Mouse (Mus musculus) intestine, embryonic 14.5 days (tissue): ENCODE results near the gene Sde2. TPM values are rescaled to one million over a fixed set of nuclear protein-coding genes. Genes with fewer than 3 reads are reported as not detected.
"Not testable (repeated sequence)": the region's sequence is repeated elsewhere in the genome, so short reads cannot be mapped to it uniquely, and the experiment has no call there.

ENCODE experiments used
- ATAC-seq: fragments of 200-750 bp; cut with Nextera tagmentation; replicated peaks from 2 replicates; pipeline ENCODE4 v1.8.0; 2017; ENCODE audit warnings: low read depth, moderate number of reproducible peaks, moderate TSS enrichment, moderate library complexity; ENCODE audit not compliant: low FRiP score, low TSS enrichment
- DNase-seq: peaks from one replicate; pipeline ENCODE4 v3.0.0-alpha.2; 2018; ENCODE audit warnings: low spot score
- H3K27ac ChIP-seq: fragments of 300-500 bp; sonication (generic); 2 replicates; pipeline ENCODE4 v1.5.1; 2014; ENCODE audit warnings: low read depth, mild to moderate bottlenecking, control low read depth
- H3K27me3 ChIP-seq: fragments of 300-500 bp; sonication (generic); replicated peaks from 2 replicates; pipeline ENCODE4 v1.6.1; 2014; ENCODE audit warnings: low read length, control low read depth; ENCODE audit not compliant: control insufficient read depth, insufficient read depth
- H3K36me3 ChIP-seq: fragments of 300-500 bp; sonication (generic); 2 replicates; pipeline ENCODE4 v1.6.1; 2014; ENCODE audit warnings: low read length, control low read depth; ENCODE audit not compliant: control insufficient read depth, insufficient read depth
- H3K4me1 ChIP-seq: fragments of 300-500 bp; sonication (generic); replicated peaks from 2 replicates; pipeline ENCODE4 v1.6.1; 2014; ENCODE audit warnings: low read length, control low read depth, mixed read lengths; ENCODE audit not compliant: control insufficient read depth, insufficient read depth
- H3K4me2 ChIP-seq: fragments of 300-500 bp; sonication (generic); 2 replicates; pipeline ENCODE4 v1.6.1; 2014; ENCODE audit warnings: low read length
- H3K4me3 ChIP-seq: fragments of 300-500 bp; sonication (generic); 2 replicates; pipeline ENCODE4 v1.5.1; 2014; ENCODE audit warnings: low read depth, low read length, control low read depth, mixed read lengths
- H3K9ac ChIP-seq: fragments of 300-500 bp; sonication (generic); 2 replicates; pipeline ENCODE4 v1.6.1; 2014; ENCODE audit warnings: mild to moderate bottlenecking, low read length
- H3K9me3 ChIP-seq: fragments of 300-500 bp; sonication (generic); 2 replicates; pipeline ENCODE4 v1.6.1; 2016; ENCODE audit warnings: low read length, control low read depth; ENCODE audit not compliant: control insufficient read depth
- WGBS: fragments of 180-500 bp; shearing (Covaris S2); extraction: QIAGEN DNeasy Blood & Tissue Kit; methylation state at CpG from one replicate; pipeline ENCODE4 v1.1.7; 2014; 5-methylcytosine and 5-hydroxymethylcytosine counted together
- polyA plus RNA-seq: library from polyadenylated mRNA; unstranded; fragments of >200 nt; fragmentation: Nextera tagmentation; extraction: Ambion mirVana; gene quantifications from 2 replicates; pipeline ENCODE4 v1.2.1, GENCODE M21; 2014

The Sde2 gene
- polyA plus RNA-seq, 1 experiment from 2014 or later: 31.4 TPM

DNA sequence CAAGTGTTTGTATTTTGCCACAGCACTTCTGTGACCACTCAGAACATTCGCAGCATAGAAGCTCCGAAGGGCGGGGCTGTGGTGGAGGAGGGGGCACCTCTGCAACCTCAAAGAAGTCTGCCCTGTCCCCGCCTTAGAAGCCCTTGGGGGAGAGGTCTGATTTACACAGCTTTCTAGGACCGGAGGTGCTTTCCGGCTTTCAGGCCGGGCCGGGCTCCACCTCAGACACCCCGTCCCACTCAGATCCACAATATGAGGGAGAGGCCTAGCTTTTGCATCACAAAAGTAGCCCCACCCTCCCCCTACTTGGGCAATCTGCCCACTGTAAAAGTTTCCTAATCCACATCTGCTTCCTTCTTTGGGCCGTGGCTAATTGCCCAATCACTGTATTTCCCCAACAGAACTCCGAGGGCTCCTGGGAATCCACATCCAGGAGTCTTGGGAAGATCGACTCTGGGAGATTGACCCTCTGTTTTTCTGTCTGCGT is 37.7 kb downstream of the Sde2 start:
- Histone ChIP-seq H3K27ac (peak overlapping the region; percentile 64; the same call in 1 of the 2 replicates), H3K27me3 (peaks cover 9% of the 10 kb centered on the region), H3K4me2 (peak overlapping the region; percentile 45), H3K4me3 (no peak overlapping the region), H3K9me3 (no peaks in the 10 kb centered on the region), H3K4me1 (peaks cover 18% of the 10 kb centered on the region), H3K36me3 (no peaks in the 10 kb centered on the region), H3K9ac (peak overlapping the region; percentile 30; the same call in 1 of the 2 replicates)
- ATAC-seq (peak; percentile 47), DNase-seq (peak; percentile 78)
- 8% methylated on average over 13 of the region's 13 CpGs for WGBS

DNA sequence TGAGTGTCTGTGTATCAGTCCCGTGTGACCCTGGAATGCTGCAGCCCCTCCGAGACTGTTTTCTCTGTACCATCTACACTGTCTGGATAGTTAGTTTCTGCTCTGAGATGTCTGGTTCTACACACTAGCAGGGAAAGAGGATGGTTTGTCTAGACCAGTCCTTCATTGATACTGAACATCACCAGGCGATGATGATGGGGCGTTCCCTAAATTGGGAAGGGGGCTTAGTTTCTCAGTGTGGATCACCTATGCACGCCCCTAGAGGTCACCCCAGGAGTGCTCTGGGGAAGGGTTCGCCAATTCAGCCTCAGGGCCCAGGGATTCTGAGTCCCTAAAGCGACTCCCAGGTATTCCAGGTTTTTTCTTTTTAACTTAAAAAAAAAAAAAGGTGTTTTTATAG is 38.2 kb downstream of the Sde2 start:
- DNase-seq: no peak
- Histone ChIP-seq H3K27ac (peak overlapping the region; percentile 64; the same call in 1 of the 2 replicates), H3K4me2 (peak overlapping the region; percentile 45), H3K9me3 (no peaks in the 10 kb centered on the region), H3K4me3 (no peak overlapping the region), H3K36me3 (no peaks in the 10 kb centered on the region), H3K27me3 (peaks cover 15% of the 10 kb centered on the region), H3K9ac (0 out of 2 replicates have a peak overlapping the region, but pooled peaks have one; percentile 5), H3K4me1 (peaks cover 17% of the 10 kb centered on the region)
- peak; percentile 1; the same call in 1 of the 2 replicates for ATAC-seq
- 43% methylated on average over 7 of the region's 7 CpGs for WGBS

DNA sequence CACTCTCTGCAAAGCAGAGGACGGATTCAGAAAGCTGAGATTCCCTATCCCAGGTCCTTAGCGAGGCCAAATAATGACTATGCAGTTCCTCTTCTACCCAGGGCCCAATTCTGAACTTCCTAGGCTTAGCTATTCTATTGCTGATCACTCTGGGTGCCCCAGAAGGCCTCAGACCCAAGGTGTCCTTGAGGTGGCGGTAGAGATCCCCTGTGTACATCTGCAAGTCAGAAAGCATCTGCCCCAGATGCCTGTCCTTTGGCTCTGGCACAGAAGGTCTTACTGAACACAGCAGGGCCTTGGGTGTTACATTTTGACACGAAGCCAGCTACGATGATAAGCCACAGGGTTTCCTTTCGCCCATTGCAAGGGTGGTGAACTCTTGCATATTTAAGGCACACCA is 38.9 kb downstream of the Sde2 start:
- no peak overlapping the region for H3K9ac ChIP-seq

DNA sequence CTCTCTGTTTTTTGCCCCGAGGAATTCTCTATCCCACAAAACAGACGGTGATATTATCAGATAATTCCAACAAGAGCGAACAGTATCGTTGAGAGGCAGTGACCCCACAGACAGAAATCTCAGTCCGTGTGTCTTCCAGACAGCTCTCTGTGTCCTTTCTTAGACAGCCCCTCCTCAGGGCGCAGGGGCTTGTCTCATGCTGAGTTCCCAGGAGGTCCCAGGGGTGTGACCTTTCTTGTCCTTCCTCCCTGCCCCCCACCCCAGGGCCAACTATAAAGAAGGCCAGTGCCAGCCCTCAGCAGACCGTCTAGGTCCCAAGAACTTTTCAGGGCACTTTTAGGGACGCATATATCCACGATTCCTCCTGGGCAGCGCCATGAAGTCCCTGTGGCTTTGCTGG is 41.9 kb downstream of the Sde2 start, which contains the start of gene Lefty2:
Gene Lefty2 (plus strand): TSS at position 301 of the 400 bp plus-strand sequence.
- Histone ChIP-seq H3K4me3 (no peak within 1 kb of the TSS), H3K27ac (no peak within 1 kb of the TSS), H3K9ac (no peak within 1 kb of the TSS), H3K9me3 (no peaks in the 10 kb centered on the region), H3K4me1 (peaks cover 13% of the 10 kb centered on the region), H3K27me3 (peaks cover 28% of the 10 kb centered on the region), H3K4me2 (no peak within 1 kb of the TSS), H3K36me3 (no peaks in the 10 kb centered on the region)
- WGBS: 61% methylated on average over 10 of the region's 10 CpGs
- DNase-seq (no peak), ATAC-seq (no peak)

More for the DNA sequence above, 38.9 kb downstream of the Sde2 start:
- ATAC-seq: no peak
- H3K4me1 ChIP-seq: peaks cover 13% of the 10 kb centered on the region
- H3K27ac ChIP-seq: no peak overlapping the region
- H3K4me3 ChIP-seq: no peak overlapping the region
- no peak overlapping the region for H3K4me2 ChIP-seq
- H3K9me3 ChIP-seq: no peaks in the 10 kb centered on the region
- no peak for DNase-seq
- H3K36me3 ChIP-seq: no peaks in the 10 kb centered on the region
- H3K27me3 ChIP-seq: peaks cover 21% of the 10 kb centered on the region
- 50% methylated on average over 6 of the region's 6 CpGs for WGBS

DNA sequence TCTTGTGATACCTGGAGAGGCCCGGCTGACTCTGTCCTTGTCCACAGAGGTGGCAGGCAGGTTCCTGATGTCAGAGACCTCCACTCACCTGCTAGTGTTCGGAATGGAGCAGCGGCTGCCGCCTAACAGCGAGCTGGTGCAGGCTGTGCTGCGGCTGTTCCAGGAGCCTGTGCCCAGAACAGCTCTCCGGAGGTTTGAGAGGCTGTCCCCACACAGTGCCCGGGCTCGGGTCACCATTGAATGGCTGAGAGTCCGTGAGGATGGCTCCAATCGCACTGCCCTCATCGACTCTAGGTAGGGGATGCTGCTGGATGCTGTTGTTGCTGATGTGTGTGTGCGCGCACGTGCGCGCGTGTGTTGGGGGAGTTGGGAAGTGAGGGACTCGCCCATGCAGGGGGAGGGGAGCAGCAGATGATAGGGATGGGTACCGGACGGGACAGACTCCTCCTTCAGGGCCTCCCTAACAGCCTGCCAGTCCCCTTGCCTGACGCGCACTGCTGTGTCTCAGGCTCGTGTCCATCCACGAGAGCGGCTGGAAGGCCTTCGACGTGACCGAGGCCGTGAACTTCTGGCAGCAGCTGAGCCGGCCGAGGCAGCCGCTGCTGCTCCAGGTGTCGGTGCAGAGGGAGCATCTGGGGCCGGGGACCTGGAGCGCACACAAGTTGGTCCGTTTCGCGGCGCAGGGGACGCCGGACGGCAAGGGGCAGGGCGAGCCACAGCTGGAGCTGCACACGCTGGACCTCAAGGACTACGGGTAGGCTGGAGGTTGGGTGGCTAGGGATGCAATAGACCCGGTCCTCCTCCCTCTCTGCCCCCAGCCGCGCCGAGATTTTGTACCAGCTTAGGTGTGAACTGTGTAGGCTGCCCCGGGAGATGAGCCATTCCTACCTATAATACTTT is 43.4 kb downstream of the Sde2 start:
- not testable (repeated sequence) for H3K36me3 ChIP-seq, H3K9me3 ChIP-seq, H3K9ac ChIP-seq, DNase-seq, H3K4me1 ChIP-seq, H3K27ac ChIP-seq
- Histone ChIP-seq H3K4me2 (peak overlapping the region; percentile 37), H3K27me3 (peaks cover 28% of the 10 kb centered on the region), H3K4me3 (peak overlapping the region; percentile 20; the same call in 1 of the 2 replicates)
- peak; percentile 43; the same call in 1 of the 2 replicates for ATAC-seq
- 6% methylated on average over 45 of the region's 51 CpGs for WGBS

DNA sequence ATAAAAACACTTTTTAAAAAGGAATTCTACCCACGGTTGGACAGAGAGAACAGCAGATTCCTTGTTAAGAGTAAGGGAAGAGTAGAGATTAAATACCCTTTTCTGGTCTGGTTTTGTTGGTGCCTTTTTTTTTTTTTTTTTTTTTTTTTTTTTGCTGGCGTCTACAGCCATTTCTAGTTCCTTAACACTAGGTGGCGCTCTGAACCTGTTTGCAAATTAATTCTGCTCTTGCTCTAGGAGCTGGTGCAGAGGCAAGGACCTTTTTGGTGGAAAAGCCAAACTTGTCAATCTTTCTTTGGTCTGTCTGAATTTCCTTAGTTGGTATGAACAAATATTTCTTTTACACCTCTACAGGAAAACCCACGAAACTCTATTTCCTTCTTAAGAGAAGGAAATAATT is 50.2 kb downstream of the Sde2 start:
- 2% methylated on average over 4 of the region's 4 CpGs for WGBS
- Histone ChIP-seq H3K4me1 (peaks cover 14% of the 10 kb centered on the region), H3K27ac (no peak overlapping the region), H3K9ac (no peak overlapping the region), H3K9me3 (no peaks in the 10 kb centered on the region), H3K4me3 (no peak overlapping the region), H3K4me2 (no peak overlapping the region), H3K27me3 (no peaks in the 10 kb centered on the region), H3K36me3 (peaks cover 5% of the 10 kb centered on the region)
- no peak for DNase-seq
- ATAC-seq: no peak

DNA sequence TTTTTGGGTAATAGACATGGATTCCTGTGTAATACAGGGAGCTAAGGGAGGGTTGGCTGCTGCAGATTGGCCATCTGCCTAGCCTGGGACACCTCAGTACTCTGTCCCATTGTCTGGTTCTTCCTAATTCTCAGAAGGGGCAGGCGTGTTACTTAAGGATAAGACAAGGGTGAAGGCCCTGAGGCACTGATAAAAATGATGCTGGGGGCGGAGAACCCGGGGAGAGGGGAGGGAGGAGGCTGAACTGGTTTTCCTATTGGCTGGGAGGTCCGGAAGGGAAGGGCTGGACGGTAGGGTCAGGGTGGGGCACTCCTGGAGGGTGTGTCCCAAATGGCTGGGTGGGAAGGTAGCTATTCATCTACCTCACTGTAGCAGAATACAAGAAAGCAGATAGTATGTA is 52.0 kb downstream of the Sde2 start:
- H3K4me3 ChIP-seq: no peak overlapping the region
- H3K4me2 ChIP-seq: no peak overlapping the region
- H3K4me1 ChIP-seq: peaks cover 14% of the 10 kb centered on the region
- no peak for ATAC-seq
- H3K27me3 ChIP-seq: no peaks in the 10 kb centered on the region
- peaks cover 23% of the 10 kb centered on the region for H3K36me3 ChIP-seq
- no peaks in the 10 kb centered on the region for H3K9me3 ChIP-seq
- no peak overlapping the region for H3K27ac ChIP-seq
- 37% methylated on average over 5 of the region's 5 CpGs for WGBS
- DNase-seq: no peak
- no peak overlapping the region for H3K9ac ChIP-seq

DNA sequence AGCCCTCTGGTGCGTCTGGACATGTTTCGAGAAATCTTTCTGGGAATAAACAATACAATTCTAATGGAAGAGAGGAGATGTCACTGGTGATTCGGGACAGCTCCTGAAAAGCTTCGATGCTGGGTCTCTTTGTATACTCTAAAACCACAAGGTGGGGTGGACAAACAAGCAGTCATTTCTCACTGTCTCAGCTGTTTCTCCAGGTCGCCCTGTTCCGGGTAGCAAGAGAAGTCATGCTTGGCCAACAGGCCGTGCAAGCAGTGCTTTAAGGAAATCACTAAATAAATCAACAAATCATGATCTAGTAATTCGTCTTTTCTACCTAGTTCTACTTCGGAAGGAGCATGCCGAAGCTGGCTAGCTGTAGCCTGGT is 52.7 kb downstream of the Sde2 start:
- WGBS: 25% methylated on average over 10 of the region's 10 CpGs
- H3K27me3 ChIP-seq: no peaks in the 10 kb centered on the region
- H3K4me3 ChIP-seq: peak overlapping the region; percentile 85
- peaks cover 28% of the 10 kb centered on the region for H3K36me3 ChIP-seq
- H3K4me1 ChIP-seq: peaks cover 14% of the 10 kb centered on the region
- peak overlapping the region; percentile 64 for H3K4me2 ChIP-seq
- peak; percentile 17; the same call in 1 of the 2 replicates for ATAC-seq
- no peak for DNase-seq
- H3K9ac ChIP-seq: peak overlapping the region; percentile 82
- H3K27ac ChIP-seq: peak overlapping the region; percentile 85
- no peaks in the 10 kb centered on the region for H3K9me3 ChIP-seq
